Mouse (Mus musculus) heart, embryonic 13.5 days (tissue): Measurements from ENCODE around the gene Nck2. TPM values are rescaled to one million over a fixed set of nuclear protein-coding genes. Genes with fewer than 3 reads are reported as not detected.

Experiments
- ATAC-seq: fragments of 200-750 bp; cut with Nextera tagmentation; 2 replicates; pipeline ENCODE4 v1.8.0; 2017; ENCODE audit warnings: moderate TSS enrichment; ENCODE audit not compliant: insufficient number of reproducible peaks, low FRiP score, low TSS enrichment; ENCODE audit errors: extremely low read depth
- H3K27ac ChIP-seq: fragments of 300-500 bp; sonication (generic); replicated peaks from 2 replicates; pipeline ENCODE4 v1.5.1; 2015; ENCODE audit warnings: moderate library complexity, mild to moderate bottlenecking, inconsistent platforms
- H3K27me3 ChIP-seq: fragments of 300-500 bp; sonication (generic); replicated peaks from 2 replicates; pipeline ENCODE4 v1.6.1; 2015; ENCODE audit warnings: mild to moderate bottlenecking, inconsistent platforms
- H3K36me3 ChIP-seq: fragments of 300-500 bp; sonication (generic); 2 replicates; pipeline ENCODE4 v1.6.1; 2015; ENCODE audit warnings: mild to moderate bottlenecking, inconsistent platforms
- H3K4me1 ChIP-seq: fragments of 300-500 bp; sonication (generic); 2 replicates; pipeline ENCODE4 v1.6.1; 2015; ENCODE audit warnings: inconsistent platforms
- H3K4me2 ChIP-seq: fragments of 300-500 bp; sonication (generic); 2 replicates; pipeline ENCODE4 v1.6.1; 2015; ENCODE audit warnings: inconsistent platforms, mild to moderate bottlenecking, moderate library complexity
- H3K4me3 ChIP-seq: fragments of 300-500 bp; sonication (generic); 2 replicates; pipeline ENCODE4 v1.5.1; 2015; ENCODE audit warnings: moderate library complexity, mild to moderate bottlenecking, inconsistent platforms
- H3K9ac ChIP-seq: fragments of 300-500 bp; sonication (generic); 2 replicates; pipeline ENCODE4 v1.6.1; 2015; ENCODE audit warnings: inconsistent platforms, mild to moderate bottlenecking, moderate library complexity
- H3K9me3 ChIP-seq: fragments of 300-500 bp; sonication (generic); 2 replicates; pipeline ENCODE4 v1.6.1; 2016; ENCODE audit warnings: inconsistent platforms
- WGBS: fragments of 180-500 bp; shearing (Covaris S2); methylation state at CpG from one replicate; pipeline ENCODE4 v1.1.7; 2015; ENCODE audit warnings: mixed read lengths; 5-methylcytosine and 5-hydroxymethylcytosine counted together
- polyA plus RNA-seq: library from polyadenylated mRNA; unstranded; fragments of >200 nt; fragmentation: Nextera tagmentation; extraction: Ambion mirVana; gene quantifications from 2 replicates; pipeline ENCODE4 v1.2.1, GENCODE M21; 2015

The Nck2 gene
- polyA plus RNA-seq, 1 experiment from 2014 or later, result 24.2 TPM

DNA sequence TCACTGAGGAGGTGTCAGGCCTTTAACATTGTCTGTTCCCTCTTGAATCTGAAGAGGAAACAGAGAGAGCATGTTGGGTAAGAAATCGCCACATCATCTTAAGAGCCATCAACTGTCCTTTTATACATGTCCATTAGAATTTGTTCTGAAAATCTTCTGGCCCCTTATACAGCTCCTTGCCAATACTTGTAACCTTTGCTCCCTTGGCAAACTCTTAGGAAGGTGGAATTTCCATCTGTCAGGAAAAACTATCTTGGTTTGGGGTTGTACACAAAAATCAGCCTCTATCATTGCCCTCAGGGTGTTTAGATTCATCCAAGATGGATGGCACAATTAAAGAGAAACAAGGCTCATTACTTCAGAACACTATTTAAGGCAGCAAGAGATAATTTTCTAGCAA is 5.1 kb upstream of the Nck2 start:
- Histone ChIP-seq H3K4me3 (no peak overlapping the region), H3K36me3 (no peaks in the 10 kb centered on the region), H3K27ac (no peak overlapping the region), H3K9me3 (no peaks in the 10 kb centered on the region), H3K27me3 (no peaks in the 10 kb centered on the region), H3K9ac (no peak overlapping the region), H3K4me2 (no peak overlapping the region), H3K4me1 (peaks cover 13% of the 10 kb centered on the region)
- 76% methylated on average over 1 of the region's 1 CpGs for WGBS
- ATAC-seq, result no peak

DNA sequence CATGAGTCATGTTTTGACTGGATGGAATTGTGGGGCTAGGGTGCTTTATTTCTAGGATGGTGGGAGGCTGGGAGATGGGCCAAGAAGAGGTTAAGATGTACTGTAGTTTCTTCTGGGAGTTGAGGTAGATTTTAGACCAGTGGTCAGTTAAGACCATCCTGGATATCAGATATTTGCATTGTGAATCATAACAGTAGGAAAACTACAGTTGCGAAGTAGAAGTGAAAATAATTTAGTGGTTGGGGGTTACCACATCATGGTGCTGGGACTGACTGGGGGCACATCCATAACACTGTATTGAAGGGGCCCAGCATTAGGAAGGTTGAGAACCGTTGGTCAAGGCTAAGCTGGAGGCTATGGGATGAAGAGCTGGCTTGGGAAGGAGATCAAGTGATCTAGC is 1.8 kb upstream of the Nck2 start:
- Histone ChIP-seq H3K27me3 (no peaks in the 10 kb centered on the region), H3K4me2 (no peak overlapping the region), H3K9me3 (no peaks in the 10 kb centered on the region), H3K4me1 (peaks cover 20% of the 10 kb centered on the region), H3K27ac (no peak overlapping the region), H3K9ac (no peak overlapping the region), H3K4me3 (no peak overlapping the region), H3K36me3 (no peaks in the 10 kb centered on the region)
- 88% methylated on average over 2 of the region's 2 CpGs for WGBS
- ATAC-seq, result no peak

DNA sequence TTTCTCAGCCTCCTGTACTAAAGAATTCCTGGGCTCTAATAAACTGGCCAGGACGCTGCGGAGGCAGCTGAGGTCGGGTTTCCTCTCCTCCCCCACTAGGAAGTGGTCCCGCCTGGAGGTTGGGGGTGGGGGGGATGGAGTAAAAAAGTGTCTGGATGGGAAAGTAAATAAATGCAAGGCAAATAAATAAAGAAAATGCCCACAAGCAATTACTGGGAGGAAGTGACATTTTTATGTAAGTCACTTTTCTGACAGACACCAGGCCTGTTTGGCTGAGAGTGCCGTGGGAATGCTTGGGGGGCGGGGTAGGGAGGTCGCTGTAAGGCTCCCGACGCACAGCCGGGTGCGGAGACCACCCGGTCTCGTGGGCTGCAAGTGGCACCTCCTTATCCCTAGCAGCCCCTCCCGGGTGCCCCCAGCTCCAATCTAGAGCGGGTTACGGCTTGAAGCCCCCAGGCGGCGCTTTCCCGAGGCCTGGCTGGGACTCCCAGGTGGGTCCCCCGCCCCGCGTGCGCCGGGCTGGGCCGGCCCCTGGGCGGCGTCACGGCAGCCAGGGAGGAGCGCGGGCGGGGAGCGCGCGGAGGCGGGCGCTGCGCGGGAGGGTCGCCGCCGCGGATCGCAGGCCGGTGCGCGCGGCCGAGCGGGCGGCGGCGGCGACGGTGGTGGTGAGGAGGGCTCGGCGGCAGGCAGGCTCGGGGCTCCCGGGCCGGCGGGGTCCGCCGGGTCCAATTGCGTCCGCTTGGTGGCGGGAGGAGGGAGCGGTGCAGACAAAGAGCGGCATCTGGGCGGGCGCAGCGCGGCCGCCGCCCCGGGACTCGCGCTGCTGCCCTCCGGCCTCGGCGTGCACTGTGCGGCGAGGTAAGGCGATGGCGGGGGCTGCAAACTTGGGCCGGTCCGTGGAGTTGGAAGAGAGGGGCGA is 1.1 kb downstream of the Nck2 start:
- WGBS, result under 1% methylated on average over 79 of the region's 86 CpGs
- ATAC-seq, result peak; percentile 89
- Histone ChIP-seq H3K4me2 (peak overlapping the region; percentile 98), H3K27ac (peak overlapping the region; percentile 92), H3K9ac (peak overlapping the region; percentile 97), H3K9me3 (no peaks in the 10 kb centered on the region), H3K27me3 (no peaks in the 10 kb centered on the region), H3K4me3 (peak overlapping the region; percentile 98), H3K36me3 (no peaks in the 10 kb centered on the region), H3K4me1 (peaks cover 45% of the 10 kb centered on the region)

DNA sequence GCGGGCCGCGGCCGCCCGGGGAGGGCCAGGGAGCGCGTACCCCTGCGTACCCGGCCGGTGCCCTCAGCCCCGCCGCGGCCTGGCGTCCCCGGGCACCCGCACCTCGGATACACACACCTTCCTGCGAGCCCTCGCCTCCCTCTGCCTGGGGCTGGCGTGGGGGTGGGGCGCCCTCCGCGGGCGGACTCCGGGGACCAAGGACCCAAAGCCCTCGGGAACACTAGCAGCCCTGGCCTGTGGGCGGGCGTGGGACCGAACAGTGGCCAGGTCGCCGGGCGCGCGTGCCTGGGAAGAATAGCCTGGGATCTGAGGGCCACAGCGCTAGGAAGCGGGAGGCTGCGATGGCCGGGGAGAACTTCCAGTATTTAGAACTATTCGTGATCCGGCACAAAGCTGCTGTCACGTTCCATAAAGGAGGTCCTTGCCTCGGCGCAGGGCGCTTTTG is 1.7 kb downstream of the Nck2 start:
- Histone ChIP-seq H3K27ac (peak overlapping the region; percentile 92), H3K4me1 (peaks cover 52% of the 10 kb centered on the region), H3K9ac (peak overlapping the region; percentile 97), H3K4me2 (peak overlapping the region; percentile 98), H3K4me3 (peak overlapping the region; percentile 98), H3K9me3 (no peaks in the 10 kb centered on the region), H3K27me3 (no peaks in the 10 kb centered on the region), H3K36me3 (no peaks in the 10 kb centered on the region)
- peak; percentile 54 for ATAC-seq
- WGBS, result under 1% methylated on average over 39 of the region's 44 CpGs

DNA sequence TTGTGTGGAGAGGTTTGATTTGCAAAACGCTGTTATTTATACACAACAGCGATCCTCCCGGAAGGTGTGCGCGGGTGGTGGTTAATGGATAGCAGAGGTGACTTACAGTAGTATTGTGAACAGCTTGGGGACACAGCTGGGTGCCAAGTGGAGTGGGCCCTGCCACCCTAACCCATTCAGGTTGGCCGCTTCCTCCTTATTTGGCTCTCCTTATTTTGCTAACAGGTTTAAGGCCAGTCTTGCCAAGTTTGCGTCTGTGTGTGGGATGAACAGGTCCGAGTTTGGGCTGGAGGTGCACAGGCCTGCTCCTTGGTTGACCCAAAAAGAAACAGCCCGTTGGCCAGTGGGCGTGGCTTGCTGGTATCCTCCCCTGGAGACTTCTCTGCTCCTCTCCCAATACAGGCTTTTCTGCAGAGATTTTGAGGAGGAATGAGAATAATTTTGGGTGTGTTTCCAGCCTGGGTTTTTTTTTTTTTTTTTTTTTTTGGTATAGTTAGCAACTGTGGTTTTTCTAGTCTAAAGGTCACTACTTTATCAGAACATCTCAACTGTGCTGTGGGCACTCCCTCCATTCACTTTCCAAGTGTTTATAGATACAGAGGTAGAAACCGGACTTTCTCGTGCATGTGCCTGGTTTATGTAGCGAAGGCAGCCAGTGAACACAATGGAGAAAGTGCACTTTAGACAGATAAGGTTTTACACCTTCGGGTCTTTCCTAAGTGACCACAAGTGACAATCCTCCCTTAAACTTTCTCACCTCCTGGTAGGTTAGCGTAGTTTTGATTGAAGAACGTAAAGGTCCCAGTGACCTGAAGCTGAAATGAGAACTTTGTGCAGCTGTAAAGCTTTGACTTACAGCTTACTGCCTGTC is 2.6 kb downstream of the Nck2 start:
- Histone ChIP-seq H3K4me2 (peak overlapping the region; percentile 98), H3K4me3 (peak overlapping the region; percentile 98), H3K27me3 (no peaks in the 10 kb centered on the region), H3K9me3 (no peaks in the 10 kb centered on the region), H3K9ac (peak overlapping the region; percentile 97), H3K36me3 (no peaks in the 10 kb centered on the region), H3K27ac (peak overlapping the region; percentile 92), H3K4me1 (peaks cover 55% of the 10 kb centered on the region)
- no peak for ATAC-seq
- WGBS, result 9% methylated on average over 16 of the region's 16 CpGs

DNA sequence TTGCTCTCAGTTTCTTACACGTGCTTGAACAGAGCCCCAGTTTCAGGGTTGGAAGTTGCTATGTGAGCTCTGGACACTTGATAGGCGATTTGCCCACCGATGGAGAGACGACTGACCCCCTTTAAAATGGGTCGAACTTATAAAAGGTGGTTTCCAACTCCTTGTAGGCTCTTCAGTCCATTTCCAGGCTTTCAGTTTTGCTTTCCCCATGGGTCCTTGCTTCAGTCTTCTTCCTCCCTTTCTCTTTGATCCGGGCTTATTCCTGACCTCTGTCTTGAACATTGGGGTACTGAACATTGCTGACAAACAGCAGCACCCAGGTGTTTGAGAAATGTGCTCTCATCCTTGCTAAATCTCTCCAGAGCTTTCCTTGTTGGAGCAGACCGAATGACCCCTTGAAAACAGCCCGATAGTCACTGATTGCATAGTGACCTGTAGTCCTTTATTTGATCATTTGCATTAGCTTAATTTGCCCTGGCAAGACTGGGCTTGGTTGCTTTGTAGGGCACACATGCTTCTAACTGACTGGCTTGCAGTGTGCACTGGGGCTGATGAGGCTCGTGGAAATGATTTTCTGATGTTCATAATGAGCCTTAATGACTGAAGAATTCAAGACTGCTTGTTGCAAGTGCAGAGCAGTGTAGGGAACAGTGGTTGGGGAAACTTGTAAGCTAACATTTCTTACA is 3.4 kb downstream of the Nck2 start:
- H3K9me3 ChIP-seq, result no peaks in the 10 kb centered on the region
- H3K4me1 ChIP-seq, result peaks cover 60% of the 10 kb centered on the region
- no peak for ATAC-seq
- peak overlapping the region; percentile 98 for H3K4me3 ChIP-seq
- H3K27me3 ChIP-seq, result no peaks in the 10 kb centered on the region
- H3K9ac ChIP-seq, result peak overlapping the region; percentile 97
- peak overlapping the region; percentile 98 for H3K4me2 ChIP-seq
- no peaks in the 10 kb centered on the region for H3K36me3 ChIP-seq
- no peak overlapping the region for H3K27ac ChIP-seq
- WGBS, result 54% methylated on average over 9 of the region's 9 CpGs

DNA sequence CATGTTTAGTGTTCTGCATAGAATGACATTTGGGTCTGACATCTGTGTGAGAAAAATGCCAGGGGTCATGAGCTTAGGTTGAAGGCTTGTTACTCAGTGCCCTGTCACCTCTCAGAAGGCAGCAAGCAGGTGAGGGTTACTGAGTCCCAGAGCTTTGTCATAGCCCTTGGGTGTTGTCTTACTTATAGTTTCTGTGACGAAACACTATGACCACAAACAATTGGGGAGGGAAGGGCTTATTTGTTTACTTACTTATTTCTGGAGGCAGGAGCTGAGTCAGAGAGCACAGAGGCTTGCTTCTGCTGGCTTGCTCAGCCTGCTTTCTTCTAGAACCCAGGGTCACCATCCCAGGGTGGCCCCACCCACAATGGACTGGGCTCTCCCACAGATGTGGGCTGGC is 6.4 kb downstream of the Nck2 start:
- no peak overlapping the region for H3K27ac ChIP-seq
- H3K4me1 ChIP-seq, result peaks cover 68% of the 10 kb centered on the region
- 81% methylated on average over 1 of the region's 1 CpGs for WGBS
- H3K9ac ChIP-seq, result no peak overlapping the region
- no peak overlapping the region for H3K4me3 ChIP-seq
- no peak overlapping the region for H3K4me2 ChIP-seq
- no peak for ATAC-seq
- no peaks in the 10 kb centered on the region for H3K36me3 ChIP-seq
- H3K9me3 ChIP-seq, result no peaks in the 10 kb centered on the region
- H3K27me3 ChIP-seq, result no peaks in the 10 kb centered on the region

DNA sequence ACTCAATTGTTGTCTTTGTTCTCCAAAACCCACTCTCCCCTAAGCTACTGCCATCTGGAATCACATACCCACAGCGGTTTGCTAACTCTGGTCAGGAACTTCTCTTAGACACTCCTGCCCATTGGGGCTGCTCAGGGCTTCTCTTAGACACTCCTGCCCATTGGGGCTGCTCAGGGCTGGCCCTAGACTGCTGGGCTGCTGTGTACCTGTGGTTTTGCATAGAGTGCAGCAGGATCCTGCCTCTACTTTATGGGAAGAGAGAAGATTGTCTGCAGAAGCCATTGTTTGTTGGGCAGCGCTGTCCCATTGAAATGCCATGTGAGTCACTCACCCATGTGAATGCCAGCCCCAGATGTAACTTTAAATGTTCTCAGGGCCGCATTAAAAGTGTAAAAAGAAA is 9.3 kb downstream of the Nck2 start:
- WGBS, result 90% methylated on average over 3 of the region's 3 CpGs
- peaks cover 76% of the 10 kb centered on the region for H3K4me1 ChIP-seq
- no peak for ATAC-seq

DNA sequence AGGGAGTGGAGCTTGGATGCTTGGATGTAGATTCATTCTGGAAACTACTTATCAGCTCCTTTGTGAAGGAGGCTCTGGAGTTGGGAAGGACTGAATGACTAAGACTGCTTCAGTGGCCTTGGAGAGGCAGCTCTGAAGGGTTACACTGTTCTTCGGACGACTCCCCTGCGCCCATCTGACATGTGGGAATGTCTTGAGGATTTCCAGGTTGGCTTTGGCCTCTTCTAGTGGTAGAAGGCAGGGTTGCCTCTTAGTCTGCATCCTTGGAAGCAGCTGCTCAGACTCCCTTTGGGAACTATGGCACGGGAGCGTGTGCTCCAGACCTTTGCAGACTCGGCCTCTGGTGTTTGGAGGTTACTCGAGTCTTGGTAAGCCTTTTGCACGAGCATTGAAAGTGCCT is 10.4 kb downstream of the Nck2 start:
- no peaks in the 10 kb centered on the region for H3K9me3 ChIP-seq
- no peaks in the 10 kb centered on the region for H3K27me3 ChIP-seq
- H3K36me3 ChIP-seq, result no peaks in the 10 kb centered on the region
- no peak overlapping the region for H3K9ac ChIP-seq
- no peak for ATAC-seq
- no peak overlapping the region for H3K4me3 ChIP-seq
- no peak overlapping the region for H3K4me2 ChIP-seq
- peaks cover 67% of the 10 kb centered on the region for H3K4me1 ChIP-seq
- WGBS, result 72% methylated on average over 8 of the region's 8 CpGs
- no peak overlapping the region for H3K27ac ChIP-seq

More for the DNA sequence above, 9.3 kb downstream of the Nck2 start:
- no peak overlapping the region for H3K4me2 ChIP-seq
- H3K36me3 ChIP-seq, result no peaks in the 10 kb centered on the region
- no peak overlapping the region for H3K9ac ChIP-seq
- no peaks in the 10 kb centered on the region for H3K27me3 ChIP-seq
- H3K4me3 ChIP-seq, result no peak overlapping the region
- H3K27ac ChIP-seq, result no peak overlapping the region
- no peaks in the 10 kb centered on the region for H3K9me3 ChIP-seq

DNA sequence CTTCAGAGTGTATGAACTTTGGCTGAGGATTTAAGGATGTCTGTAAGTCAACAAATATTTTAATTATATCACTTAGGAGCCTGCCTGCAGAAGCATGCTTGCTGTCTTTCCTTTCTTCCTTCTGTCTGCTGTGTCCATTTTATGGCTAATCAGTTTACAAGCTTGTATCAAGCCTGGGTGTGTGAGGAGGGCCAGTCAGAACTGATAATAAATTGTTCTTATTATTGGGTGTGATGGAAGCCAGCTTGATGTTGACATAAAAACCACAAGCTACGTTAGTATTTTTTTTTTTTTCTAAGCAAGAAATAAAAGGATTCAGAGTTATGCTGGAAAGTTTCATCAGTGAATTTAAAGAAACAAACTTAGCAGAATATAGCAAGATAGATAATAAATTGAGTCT is 10.8 kb downstream of the Nck2 start:
- Histone ChIP-seq H3K4me3 (no peak overlapping the region), H3K36me3 (no peaks in the 10 kb centered on the region), H3K9me3 (no peaks in the 10 kb centered on the region), H3K27me3 (no peaks in the 10 kb centered on the region), H3K27ac (no peak overlapping the region), H3K9ac (no peak overlapping the region), H3K4me1 (peaks cover 63% of the 10 kb centered on the region), H3K4me2 (no peak overlapping the region)
- no peak for ATAC-seq
- WGBS, result 56% methylated on average over 1 of the region's 1 CpGs
